Mouse (Mus musculus): Measurements from ENCODE around the gene Nrg3.

Nrg3 gene

DNA sequence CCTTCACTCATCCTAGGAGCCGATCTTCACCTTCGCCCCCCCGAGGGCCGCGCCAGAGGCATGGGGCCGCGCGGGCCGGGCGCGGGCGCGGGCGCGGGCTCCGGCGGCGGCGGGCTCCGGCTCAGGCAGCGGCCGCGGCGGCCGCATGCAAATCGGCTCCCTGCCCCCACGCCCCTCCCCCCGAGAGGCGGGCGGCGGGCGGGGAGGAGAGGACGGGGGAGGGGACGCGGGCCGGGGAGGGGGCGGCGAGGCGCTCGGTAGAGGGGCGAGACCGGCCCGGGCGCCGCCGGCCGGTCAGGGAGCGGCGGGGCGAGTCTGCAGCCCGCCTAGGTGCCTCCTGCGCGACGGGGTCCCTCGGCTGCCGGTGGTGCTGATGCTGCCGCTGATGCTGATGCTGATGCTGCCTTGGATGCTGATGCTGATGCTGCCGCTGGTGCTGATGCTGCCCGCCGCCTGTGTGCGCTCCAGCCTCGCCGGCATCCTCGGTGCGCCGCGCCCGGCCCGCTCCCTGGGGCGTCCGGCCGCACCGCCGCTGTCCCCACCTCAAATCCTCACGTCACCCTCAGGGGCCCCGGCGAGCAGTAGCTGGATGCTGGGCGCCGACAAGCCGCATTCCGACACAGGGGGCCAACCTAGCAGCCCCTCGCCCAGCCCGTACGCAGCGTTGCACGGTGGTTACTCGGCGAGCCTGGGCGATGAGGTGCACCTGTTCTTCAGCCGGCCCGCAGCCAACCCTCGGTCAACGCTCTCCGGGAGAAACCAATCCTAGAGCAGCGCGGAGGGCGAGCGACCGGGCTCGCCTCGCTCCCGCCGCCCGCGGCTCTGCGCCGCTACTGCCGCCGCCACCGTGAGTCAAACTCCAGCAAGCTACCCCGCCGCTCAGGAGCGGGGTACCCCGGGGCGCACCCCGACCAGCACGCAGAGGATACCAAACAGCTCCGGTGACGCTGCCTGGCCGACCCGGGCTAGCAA, at the start of gene Nrg3:
Gene Nrg3, minus strand, starts transcription at position 299 of the 972 bp plus-strand sequence.
- no peak for DNase-seq (ENCODE audit: extremely low read depth, low read depth, low spot score)

DNA sequence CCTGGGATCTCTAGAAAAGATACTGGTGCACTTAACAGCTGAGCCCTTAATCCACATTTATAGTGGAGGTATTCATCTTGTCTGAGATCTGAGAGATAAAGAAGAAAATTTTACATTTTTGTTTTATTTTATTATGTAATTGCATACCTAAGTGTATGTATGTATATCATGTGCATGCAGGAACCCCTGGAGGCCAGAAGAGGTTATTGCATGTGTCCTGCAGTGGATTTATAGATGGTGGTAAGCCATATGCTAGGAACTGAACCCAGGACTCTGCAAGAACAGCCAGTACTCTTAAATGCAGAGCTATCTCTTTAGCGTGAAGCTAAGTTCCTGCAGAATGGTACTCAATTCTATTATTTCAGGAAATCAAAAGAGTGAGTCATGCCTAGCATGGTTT, 36.1 kb upstream of the Nrg3 start:
- DNase-seq (ENCODE audit: extremely low read depth, low read depth, low spot score): no peak

GRCm38 (mm10) chr14:39473771-39474211, 903 bp upstream of the Nrg3 start:
- no peak for DNase-seq (ENCODE audit: extremely low read depth, low read depth, low spot score)

DNA sequence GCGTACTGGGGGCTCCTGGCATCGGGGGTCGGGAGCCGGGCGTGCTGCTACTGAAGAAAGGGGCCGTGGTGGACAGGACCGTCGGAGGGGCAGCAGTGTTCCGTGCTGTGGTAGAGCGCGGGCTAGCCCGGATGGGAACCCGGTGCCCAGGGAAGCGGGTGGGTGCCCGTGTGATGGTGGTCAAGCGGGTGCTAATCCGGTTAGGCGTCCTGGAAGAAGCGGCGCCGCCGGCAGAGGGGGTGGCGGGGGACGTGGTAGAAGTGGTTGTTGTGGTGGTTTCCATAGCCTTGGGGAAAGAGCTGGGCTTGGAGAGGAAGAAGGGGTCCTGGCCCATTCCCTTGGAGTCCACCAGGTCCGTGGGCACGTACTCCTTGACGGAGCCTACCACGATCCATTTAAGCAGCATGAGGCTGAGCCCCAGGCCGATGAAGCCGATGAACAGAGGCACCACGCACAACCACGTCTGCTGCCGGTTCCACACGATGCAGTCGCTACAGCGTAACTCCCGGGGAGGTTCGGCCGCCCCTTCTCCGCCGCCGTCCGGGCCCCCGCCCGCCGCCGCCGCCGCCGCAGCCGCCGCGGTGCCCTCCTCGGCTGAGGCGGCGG, 639 bp downstream of the Nrg3 start:
- no peak for DNase-seq (ENCODE audit: extremely low read depth, low read depth, low spot score)

DNA sequence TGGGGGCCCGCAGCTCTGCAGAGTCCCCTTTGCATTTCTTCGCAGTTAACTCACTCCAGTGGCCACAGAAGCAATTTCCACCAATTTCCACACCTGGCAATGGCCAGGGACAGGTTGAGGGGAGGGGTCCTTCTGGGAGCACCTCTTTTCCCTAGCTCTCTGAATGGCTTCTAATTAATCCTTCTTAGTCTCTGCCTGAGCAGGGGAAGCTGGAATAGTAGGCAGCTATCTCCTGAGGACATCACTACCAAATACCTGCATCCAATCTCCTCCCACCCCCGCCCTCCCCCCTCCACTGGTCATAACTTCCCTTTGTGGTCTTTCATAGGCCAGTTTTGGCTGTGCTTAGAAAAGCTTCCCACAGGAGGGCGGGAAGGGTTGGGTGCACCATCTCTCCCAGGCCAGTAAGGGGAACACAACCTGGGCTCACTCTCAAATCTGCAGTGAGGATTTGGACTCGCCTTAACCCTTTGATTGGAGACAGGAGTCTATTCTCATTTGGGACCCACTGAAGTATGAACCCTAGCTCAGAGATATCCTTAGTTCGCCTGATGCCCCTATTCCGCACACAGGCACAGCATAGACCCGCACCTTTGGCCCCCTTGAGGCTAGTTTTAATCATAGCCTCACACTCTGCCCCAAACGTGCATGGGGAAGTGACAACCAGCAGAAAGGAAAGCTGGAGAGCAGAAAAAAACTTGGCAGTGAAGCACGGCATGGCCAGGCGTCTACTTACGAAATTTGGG, 1.5 kb downstream of the Nrg3 start:
- no peak for DNase-seq (ENCODE audit: extremely low read depth, low read depth, low spot score)

GRCm38 (mm10) chr14:39445501-39445900, 27.4 kb downstream of the Nrg3 start:
- DNase-seq (ENCODE audit: extremely low read depth, low read depth, low spot score): no peak

GRCm38 (mm10) chr14:39428503-39428902, 44.4 kb downstream of the Nrg3 start:
- no peak for DNase-seq (ENCODE audit: extremely low read depth, low read depth, low spot score)

GRCm38 (mm10) chr14:39421874-39422273, 51.0 kb downstream of the Nrg3 start:
- no peak for DNase-seq (ENCODE audit: extremely low read depth, low read depth, low spot score)

GRCm38 (mm10) chr14:39413270-39413669, 59.6 kb downstream of the Nrg3 start:
- DNase-seq (ENCODE audit: extremely low read depth, low read depth, low spot score): no peak

- DNase-seq (ENCODE audit: extremely low read depth, low read depth, low spot score): no peak
These were observed 86.0 kb downstream of the Nrg3 start for GRCm38 (mm10) chr14:39386845-39387244.

GRCm38 (mm10) chr14:39381321-39381720, 91.6 kb downstream of the Nrg3 start:
- DNase-seq (ENCODE audit: extremely low read depth, low read depth, low spot score): no peak

- no peak for DNase-seq (ENCODE audit: extremely low read depth, low read depth, low spot score)
These were observed 99.7 kb downstream of the Nrg3 start for GRCm38 (mm10) chr14:39373220-39373619.

- no peak for DNase-seq (ENCODE audit: extremely low read depth, low read depth, low spot score)
These were observed 116.6 kb downstream of the Nrg3 start for GRCm38 (mm10) chr14:39356251-39356650.

GRCm38 (mm10) chr14:39351979-39352737, 120.7 kb downstream of the Nrg3 start:
- DNase-seq (ENCODE audit: extremely low read depth, low read depth, low spot score): no peak

DNA sequence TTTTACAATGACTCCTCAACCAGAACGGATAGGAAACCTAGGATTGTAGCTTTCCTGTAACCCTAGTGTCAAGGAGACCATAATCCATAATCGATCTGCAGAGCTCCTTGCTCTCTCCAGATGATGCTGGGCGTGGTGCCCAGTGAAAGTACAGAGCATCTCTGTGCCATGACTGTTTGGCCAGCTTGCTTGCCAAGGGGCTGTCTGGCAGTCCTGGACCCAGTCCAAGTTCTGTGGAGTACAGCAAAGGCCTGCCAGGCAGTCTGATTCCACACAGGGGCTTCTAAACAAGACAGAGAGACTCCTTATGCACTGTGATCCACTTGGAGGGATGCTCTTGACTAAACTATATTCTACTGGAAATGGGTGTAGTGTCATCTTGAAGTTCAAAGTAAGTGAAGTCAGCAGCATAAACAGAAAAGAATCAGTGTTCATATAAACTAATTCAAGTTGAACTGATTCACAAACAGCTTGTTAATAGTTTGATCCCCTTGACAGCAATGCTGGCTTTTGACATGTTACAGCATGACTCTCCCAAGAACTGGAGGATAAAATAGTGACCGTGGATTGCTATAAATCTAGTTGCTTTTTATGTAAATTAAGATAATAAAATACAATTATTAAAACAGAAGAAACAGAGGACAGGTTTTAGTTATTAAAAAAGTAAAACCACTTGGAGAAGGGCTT, 155.3 kb downstream of the Nrg3 start:
- DNase-seq (ENCODE audit: extremely low read depth, low read depth, low spot score): no peak

GRCm38 (mm10) chr14:39314111-39314510, 158.8 kb downstream of the Nrg3 start:
- no peak for DNase-seq (ENCODE audit: extremely low read depth, low read depth, low spot score)

- no peak for DNase-seq (ENCODE audit: extremely low read depth, low read depth, low spot score)
These were observed 207.8 kb downstream of the Nrg3 start for GRCm38 (mm10) chr14:39265121-39265520.

DNA sequence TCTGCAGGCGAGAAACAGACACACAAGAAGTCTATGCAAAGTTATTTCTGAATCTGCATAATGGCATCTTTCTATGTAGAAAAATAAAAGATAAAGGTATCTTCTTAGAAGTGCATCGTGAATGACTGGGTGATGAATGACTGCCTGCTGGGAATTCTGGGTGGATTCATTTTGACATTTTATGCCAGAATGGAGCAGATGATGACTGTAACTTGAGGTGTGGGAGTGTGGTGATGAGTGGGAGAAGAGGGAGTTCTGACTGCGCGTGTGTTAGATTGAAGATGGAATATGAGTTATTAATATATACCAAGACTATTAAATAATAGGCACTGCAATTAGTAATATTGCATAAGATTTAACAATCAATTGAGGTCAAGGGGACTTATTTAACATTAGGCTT, 208.5 kb downstream of the Nrg3 start:
- DNase-seq (ENCODE audit: extremely low read depth, low read depth, low spot score): no peak

GRCm38 (mm10) chr14:39261016-39261415, 211.9 kb downstream of the Nrg3 start:
- DNase-seq (ENCODE audit: extremely low read depth, low read depth, low spot score): no peak

- no peak for DNase-seq (ENCODE audit: extremely low read depth, low read depth, low spot score)
These were observed 217.5 kb downstream of the Nrg3 start for GRCm38 (mm10) chr14:39255391-39255790.
